Mouse (Mus musculus) forebrain, embryonic 13.5 days (tissue): ENCODE results near the gene Abcc12. TPM values are rescaled to one million over a fixed set of nuclear protein-coding genes. Genes with fewer than 3 reads are reported as not detected.

Experiments used
- ATAC-seq: fragments of 200-750 bp; cut with Nextera tagmentation; 2 replicates; pipeline ENCODE4 v1.8.0; 2017
- H3K27ac ChIP-seq: fragments of 300-500 bp; sonication (generic); 2 replicates; pipeline ENCODE4 v1.5.1; 2015; ENCODE audit warnings: inconsistent platforms, mild to moderate bottlenecking, moderate library complexity
- H3K27me3 ChIP-seq: fragments of 300-500 bp; sonication (generic); 2 replicates; pipeline ENCODE4 v1.6.1; 2015; ENCODE audit warnings: mild to moderate bottlenecking, inconsistent platforms
- H3K36me3 ChIP-seq: fragments of 300-500 bp; sonication (generic); 2 replicates; pipeline ENCODE4 v1.6.1; 2015; ENCODE audit warnings: mild to moderate bottlenecking, inconsistent platforms; ENCODE audit not compliant: poor library complexity, severe bottlenecking
- H3K4me1 ChIP-seq: fragments of 300-500 bp; sonication (generic); 2 replicates; pipeline ENCODE4 v1.6.1; 2015; ENCODE audit warnings: inconsistent platforms
- H3K4me2 ChIP-seq: fragments of 300-500 bp; sonication (generic); 2 replicates; pipeline ENCODE4 v1.6.1; 2015; ENCODE audit warnings: inconsistent platforms, mild to moderate bottlenecking, moderate library complexity
- H3K4me3 ChIP-seq: fragments of 300-500 bp; sonication (generic); 2 replicates; pipeline ENCODE4 v1.5.1; 2015; ENCODE audit warnings: mild to moderate bottlenecking, inconsistent platforms
- H3K9ac ChIP-seq: fragments of 300-500 bp; sonication (generic); 2 replicates; pipeline ENCODE4 v1.6.1; 2015; ENCODE audit warnings: mild to moderate bottlenecking, inconsistent platforms
- H3K9me3 ChIP-seq: fragments of 300-500 bp; sonication (generic); replicated peaks from 2 replicates; pipeline ENCODE4 v1.6.1; 2016; ENCODE audit warnings: inconsistent platforms
- WGBS: fragments of 180-500 bp; shearing (Covaris S2); methylation state at CpG from one replicate; pipeline ENCODE4 v1.1.7; 2015; 5-methylcytosine and 5-hydroxymethylcytosine counted together
- polyA plus RNA-seq: library from polyadenylated mRNA; unstranded; fragments of >200 nt; fragmentation: Nextera tagmentation; extraction: Ambion mirVana; gene quantifications from 2 replicates; pipeline ENCODE4 v1.2.1, GENCODE M21; 2015

Abcc12 gene
- polyA plus RNA-seq = 0.15 and 0.24 TPM in 2 replicates

DNA sequence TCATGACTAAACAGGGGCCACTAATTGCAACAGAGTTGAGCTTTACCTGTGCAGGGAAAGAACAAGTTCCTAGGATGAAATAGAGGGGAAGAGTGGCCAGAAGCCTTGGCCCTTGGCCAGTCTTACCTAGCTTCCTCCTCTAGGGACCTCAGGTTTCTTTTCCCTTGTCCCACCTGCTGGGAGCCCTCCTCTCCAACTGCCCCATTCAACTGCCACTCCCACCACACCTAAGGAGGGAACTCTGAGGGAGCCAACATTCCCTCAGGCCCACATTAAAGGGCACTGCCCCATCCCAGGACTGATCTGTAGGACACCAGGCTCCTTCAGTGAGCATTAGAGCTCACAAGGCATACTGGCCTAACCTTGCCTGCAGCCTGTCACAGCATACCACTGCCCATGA, at the start of gene Abcc12:
Abcc12 (minus strand) TSS at position 229 of the 400 bp plus-strand sequence.
- no peak within 1 kb of the TSS for H3K27ac ChIP-seq
- ATAC-seq = no peak

DNA sequence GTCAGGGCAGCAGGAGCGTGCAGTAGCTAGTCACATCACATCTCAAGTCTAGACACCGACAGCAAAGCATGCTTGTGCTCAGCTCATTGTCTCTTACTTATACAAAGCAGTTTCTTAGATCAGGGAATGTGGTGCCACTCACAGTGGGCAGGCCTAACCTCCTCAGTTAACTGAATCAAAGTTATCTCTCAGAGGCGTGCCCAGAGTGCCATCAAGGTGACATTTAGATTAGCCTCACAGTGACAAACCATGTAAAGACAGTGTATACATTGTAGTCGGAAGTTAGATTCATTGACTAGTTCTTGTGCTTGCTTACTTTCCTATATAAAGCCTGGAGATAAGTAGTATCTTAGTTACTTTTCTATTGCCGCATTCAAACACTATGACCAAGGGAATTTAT, 49.7 kb upstream of the Abcc12 start:
- Histone ChIP-seq H3K4me2 (no peak overlapping the region), H3K9me3 (no peaks in the 10 kb centered on the region), H3K4me1 (peaks cover 13% of the 10 kb centered on the region), H3K36me3 (peaks cover 17% of the 10 kb centered on the region), H3K27me3 (no peaks in the 10 kb centered on the region), H3K27ac (no peak overlapping the region), H3K4me3 (no peak overlapping the region), H3K9ac (no peak overlapping the region)
- WGBS = 89% methylated on average over 5 of the region's 5 CpGs
- ATAC-seq = no peak

More for the DNA sequence above, at the start of gene Abcc12:
- Histone ChIP-seq H3K4me2 (no peak within 1 kb of the TSS), H3K36me3 (no peaks in the 10 kb centered on the region), H3K4me3 (no peak within 1 kb of the TSS), H3K27me3 (no peaks in the 10 kb centered on the region), H3K4me1 (no peaks in the 10 kb centered on the region; the same call in 1 of the 2 replicates), H3K9ac (no peak within 1 kb of the TSS), H3K9me3 (no peaks in the 10 kb centered on the region)

DNA sequence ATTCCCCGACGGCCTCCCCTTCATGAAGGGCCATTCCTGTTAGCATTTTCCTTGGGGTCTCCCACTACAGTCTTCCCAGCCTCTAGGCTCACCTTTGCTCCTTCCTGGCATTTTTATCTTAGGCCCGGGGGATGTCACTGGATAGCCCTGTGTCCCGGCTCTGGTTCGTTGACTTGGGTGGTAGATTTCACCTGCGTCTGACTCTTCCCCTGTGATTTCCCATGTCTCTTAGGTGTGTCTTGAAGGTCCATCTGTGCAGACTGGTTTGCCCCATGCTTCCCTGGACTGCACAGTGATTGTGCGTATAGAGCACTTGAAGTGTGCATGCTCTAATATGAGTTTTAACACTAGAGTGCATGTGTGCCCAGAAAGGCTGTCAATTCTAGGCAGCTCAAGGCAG, 44.4 kb upstream of the Abcc12 start:
- no peak for ATAC-seq
- Histone ChIP-seq H3K9ac (peak overlapping the region; percentile 76), H3K27ac (no peak overlapping the region), H3K4me3 (peak overlapping the region; percentile 82), H3K27me3 (no peaks in the 10 kb centered on the region), H3K36me3 (no peaks in the 10 kb centered on the region), H3K9me3 (no peaks in the 10 kb centered on the region), H3K4me1 (peaks cover 22% of the 10 kb centered on the region), H3K4me2 (peak overlapping the region; percentile 85)
- WGBS = 60% methylated on average over 7 of the region's 7 CpGs

DNA sequence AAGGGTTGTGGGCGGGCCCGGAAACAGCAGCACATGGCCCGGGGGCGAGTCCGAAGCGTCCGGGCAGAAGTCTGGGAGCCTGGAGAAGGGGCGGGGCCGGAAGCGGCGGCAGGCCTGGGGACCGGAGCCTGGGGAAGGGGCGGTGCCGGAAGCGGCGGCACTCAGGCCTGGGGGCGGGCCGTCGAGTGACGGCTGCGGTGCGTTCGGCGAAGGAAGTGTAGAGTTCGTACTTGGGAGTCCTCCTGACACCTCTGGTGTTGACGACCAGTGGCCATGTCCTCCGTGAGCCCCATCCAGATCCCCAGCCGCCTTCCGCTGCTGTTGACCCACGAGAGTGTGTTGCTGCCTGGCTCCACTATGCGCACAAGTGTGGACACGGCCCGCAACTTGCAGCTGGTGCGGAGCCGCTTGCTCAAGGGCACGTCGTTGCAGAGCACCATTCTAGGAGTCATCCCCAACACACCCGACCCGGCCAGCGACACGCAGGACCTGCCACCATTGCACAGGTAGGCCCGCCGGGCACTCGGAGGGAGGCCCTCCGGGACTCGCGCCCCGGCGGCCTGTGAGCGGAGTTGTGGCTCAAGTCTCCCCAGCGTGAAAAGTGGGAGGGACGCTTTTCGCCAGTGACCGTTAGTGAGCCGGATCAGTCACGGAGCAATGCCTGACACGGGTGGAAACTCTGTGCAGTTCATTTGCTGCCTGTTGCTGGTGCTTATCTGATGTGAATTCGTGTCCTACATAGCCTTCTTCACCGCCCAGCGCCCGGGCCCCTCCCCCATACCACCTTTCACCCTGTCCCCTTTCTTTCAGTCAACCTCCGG, 43.6 kb upstream of the Abcc12 start, which contains the start of gene Lonp2:
Lonp2 (plus strand) TSS at position 133 of the 821 bp plus-strand sequence.
- Histone ChIP-seq H3K4me2 (peak within 1 kb of the TSS; percentile 85), H3K9ac (peak within 1 kb of the TSS; percentile 76), H3K4me3 (peak within 1 kb of the TSS; percentile 82), H3K9me3 (no peaks in the 10 kb centered on the region), H3K27me3 (no peaks in the 10 kb centered on the region), H3K4me1 (peaks cover 22% of the 10 kb centered on the region), H3K27ac (peak within 1 kb of the TSS; percentile 86), H3K36me3 (no peaks in the 10 kb centered on the region)
- WGBS = under 1% methylated on average over 60 of the region's 62 CpGs
- ATAC-seq = peak; percentile 100

DNA sequence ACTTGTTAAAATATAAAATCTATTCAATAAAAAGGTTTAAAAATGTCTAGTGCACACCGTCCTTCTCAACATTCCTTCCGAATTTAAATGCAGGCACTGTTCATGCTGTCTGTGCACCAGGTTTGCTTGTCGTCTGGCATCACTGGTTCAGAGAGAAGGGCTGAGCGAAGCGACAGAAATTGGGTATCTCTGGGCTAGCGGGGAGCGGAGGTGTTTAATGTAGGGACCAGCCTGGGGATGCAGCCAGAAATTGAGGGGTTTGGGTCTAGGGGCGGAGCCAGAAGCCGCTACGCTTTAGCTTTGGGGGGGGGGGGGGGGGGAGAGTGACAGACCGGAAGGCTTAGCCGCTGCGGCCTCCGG, 43.0 kb upstream of the Abcc12 start:
- ATAC-seq = no peak
- Histone ChIP-seq H3K4me1 (peaks cover 22% of the 10 kb centered on the region), H3K4me3 (peak overlapping the region; percentile 82), H3K4me2 (peak overlapping the region; percentile 85), H3K27me3 (no peaks in the 10 kb centered on the region), H3K27ac (peak overlapping the region; percentile 86), H3K9ac (peak overlapping the region; percentile 70), H3K9me3 (no peaks in the 10 kb centered on the region), H3K36me3 (no peaks in the 10 kb centered on the region)
- under 1% methylated on average over 14 of the region's 14 CpGs for WGBS

DNA sequence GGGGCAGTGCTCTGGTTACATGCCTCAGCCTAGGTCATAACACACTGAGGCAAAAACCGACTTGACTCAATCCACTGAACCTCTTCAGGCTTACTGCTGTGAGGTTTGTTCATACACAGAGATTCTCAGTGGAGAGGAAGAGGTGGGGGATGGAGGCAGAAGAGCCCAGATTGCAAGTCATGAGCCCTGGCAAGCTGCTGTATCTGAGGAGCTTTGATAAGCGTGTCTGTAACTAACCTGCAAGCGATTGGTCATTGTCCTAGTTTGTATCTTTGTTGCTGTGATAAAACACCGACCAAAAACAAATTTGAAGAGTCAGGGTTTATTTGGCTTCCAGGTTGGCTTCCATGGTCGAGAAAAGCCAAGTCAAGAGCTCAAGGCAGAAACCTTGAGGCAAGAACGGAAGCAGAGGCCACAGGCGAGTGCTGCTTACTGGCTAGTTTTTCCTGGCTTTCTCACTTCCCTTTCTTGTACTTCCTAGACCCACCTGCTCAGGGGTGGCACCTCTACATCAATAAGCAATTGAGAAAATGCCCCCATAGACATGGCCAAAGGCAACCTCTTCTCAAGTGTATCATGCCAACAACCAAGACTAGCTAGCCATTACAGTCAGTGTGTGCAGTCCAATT, 37.4 kb upstream of the Abcc12 start:
- Histone ChIP-seq H3K27me3 (peaks cover 8% of the 10 kb centered on the region; the same call in 1 of the 2 replicates), H3K4me1 (no peaks in the 10 kb centered on the region), H3K9ac (no peak overlapping the region), H3K36me3 (no peaks in the 10 kb centered on the region), H3K4me3 (no peak overlapping the region), H3K9me3 (no peaks in the 10 kb centered on the region), H3K27ac (no peak overlapping the region), H3K4me2 (no peak overlapping the region)
- no peak for ATAC-seq
- WGBS = 82% methylated on average over 7 of the region's 7 CpGs

DNA sequence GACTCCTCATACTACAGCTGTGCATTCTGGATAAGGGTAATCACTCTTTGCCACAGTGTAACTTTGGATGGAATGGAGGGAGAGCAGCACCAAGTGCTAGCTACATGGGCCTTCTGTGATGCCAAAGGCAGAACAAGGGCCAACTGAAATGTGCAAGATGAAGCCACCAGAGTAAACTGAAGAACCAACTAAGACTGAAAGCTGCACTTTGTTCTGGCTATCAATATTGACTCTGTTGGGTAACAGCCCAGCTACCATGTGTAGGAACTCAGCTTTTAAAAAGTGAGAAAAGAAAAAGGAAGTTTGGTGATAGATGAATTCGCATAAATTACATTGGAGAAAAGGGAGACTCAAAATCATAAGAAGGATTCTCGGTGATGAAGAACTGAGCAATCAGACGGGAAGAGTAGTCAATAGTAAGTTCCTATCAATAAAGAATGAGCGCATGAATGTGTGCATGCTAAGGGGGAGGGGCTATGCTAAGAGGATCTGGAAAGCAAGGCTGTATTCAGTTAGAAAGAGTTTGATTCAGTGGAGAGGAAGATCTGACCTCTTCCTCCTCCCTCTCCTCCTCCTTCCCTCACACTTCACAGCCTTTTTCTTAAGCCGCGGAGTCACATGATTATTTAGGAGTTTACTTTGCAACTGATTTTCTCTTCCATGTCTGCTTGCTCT, 34.7 kb upstream of the Abcc12 start:
- Histone ChIP-seq H3K4me1 (no peaks in the 10 kb centered on the region), H3K27ac (no peak overlapping the region), H3K27me3 (peaks cover 8% of the 10 kb centered on the region; the same call in 1 of the 2 replicates), H3K9me3 (no peaks in the 10 kb centered on the region), H3K9ac (no peak overlapping the region), H3K4me3 (no peak overlapping the region), H3K4me2 (no peak overlapping the region), H3K36me3 (no peaks in the 10 kb centered on the region)
- 87% methylated on average over 6 of the region's 6 CpGs for WGBS
- no peak for ATAC-seq

DNA sequence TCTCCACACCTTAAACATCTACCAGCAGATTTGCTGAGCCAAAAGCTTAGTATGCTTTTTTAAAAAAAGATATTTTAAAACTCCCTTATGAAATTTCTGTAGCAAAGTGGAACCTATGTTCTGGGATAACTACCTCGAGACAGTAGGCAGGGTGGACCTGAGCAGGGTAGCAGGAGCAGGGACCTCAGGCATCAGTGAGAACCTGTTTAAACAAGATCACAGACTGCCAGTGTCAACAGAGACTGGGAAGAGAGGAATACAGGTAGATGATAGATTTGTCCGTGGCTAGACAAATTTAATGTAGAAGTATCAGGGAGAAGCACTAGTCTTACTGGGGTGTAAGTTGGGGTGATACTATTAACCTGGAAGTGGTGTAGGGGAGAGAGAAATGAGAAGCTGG, 33.3 kb upstream of the Abcc12 start:
- ATAC-seq = no peak
- Histone ChIP-seq H3K9me3 (no peaks in the 10 kb centered on the region), H3K36me3 (no peaks in the 10 kb centered on the region), H3K4me3 (no peak overlapping the region), H3K4me1 (no peaks in the 10 kb centered on the region), H3K4me2 (no peak overlapping the region), H3K27me3 (peaks cover 8% of the 10 kb centered on the region; the same call in 1 of the 2 replicates), H3K27ac (no peak overlapping the region), H3K9ac (no peak overlapping the region)
- WGBS = 79% methylated on average over 2 of the region's 2 CpGs

DNA sequence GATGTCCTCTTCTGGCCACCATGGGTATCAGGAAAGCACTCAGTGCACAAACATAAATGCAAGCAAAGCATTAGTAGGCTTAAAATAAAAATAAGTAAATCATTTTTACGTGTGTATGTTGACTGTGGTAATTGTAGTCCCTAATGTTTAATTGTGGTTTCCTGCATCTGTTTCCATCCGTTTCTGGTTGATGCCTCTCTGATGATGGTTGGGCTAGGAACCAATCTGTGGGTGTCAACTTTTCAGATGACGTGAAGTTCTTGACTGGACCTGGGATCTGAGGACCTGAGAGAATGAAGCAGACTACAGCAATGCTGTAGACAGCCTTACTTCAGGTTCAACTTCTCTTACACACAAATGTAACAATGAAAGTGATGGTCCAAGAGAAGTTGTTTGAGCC, 24.2 kb upstream of the Abcc12 start:
- Histone ChIP-seq H3K9ac (no peak overlapping the region), H3K9me3 (no peaks in the 10 kb centered on the region), H3K27ac (no peak overlapping the region), H3K4me3 (no peak overlapping the region), H3K27me3 (no peaks in the 10 kb centered on the region), H3K4me1 (no peaks in the 10 kb centered on the region), H3K36me3 (no peaks in the 10 kb centered on the region), H3K4me2 (no peak overlapping the region)
- 86% methylated on average over 3 of the region's 3 CpGs for WGBS
- ATAC-seq = no peak

DNA sequence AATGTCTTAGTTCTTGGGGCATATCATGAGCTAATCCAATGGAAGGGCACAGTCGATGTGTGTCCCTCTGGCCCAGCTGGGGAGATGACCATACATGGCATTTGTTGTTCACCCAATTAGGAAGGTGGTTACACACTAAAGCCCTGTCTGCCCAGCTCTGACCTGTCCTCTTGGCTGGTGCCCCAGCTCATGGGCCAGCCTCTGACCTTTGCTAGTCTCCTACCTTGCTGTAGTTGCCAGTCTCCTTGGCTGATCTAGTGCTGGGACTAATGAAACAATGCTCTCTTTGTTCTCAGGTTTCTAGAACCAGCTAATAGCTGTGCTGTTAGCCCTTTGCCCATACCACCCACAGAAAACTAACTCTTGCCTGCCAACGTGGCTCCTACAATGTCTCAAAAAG, 22.7 kb upstream of the Abcc12 start:
- no peak for ATAC-seq
- H3K27me3 ChIP-seq = no peaks in the 10 kb centered on the region
- H3K36me3 ChIP-seq = no peaks in the 10 kb centered on the region
- H3K9me3 ChIP-seq = no peaks in the 10 kb centered on the region
- 54% methylated on average over 2 of the region's 2 CpGs for whole genome bisulfite sequencing
- no peak overlapping the region for H3K4me2 ChIP-seq
- no peaks in the 10 kb centered on the region for H3K4me1 ChIP-seq
- H3K9ac ChIP-seq = no peak overlapping the region
- no peak overlapping the region for H3K4me3 ChIP-seq
- H3K27ac ChIP-seq = no peak overlapping the region

DNA sequence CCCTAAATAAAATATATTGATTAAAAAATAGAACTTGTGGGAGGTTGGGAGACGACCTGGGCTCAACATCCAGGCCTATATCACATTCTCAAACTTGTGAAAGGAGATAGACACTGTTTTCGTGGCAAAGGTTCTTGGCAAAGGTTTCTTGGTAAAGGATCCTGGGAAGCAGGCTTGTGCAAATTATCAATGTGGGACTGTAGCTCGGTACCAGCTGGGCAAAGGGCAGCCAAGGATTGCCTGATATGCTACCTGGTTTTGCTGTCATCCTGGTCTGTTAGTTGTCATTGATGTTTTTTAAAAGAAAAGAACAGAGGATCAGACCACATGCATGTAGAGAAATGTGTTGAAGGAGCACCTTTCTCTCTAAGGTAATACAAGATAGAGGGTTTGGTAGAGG, 19.8 kb upstream of the Abcc12 start:
- Histone ChIP-seq H3K9ac (no peak overlapping the region), H3K4me2 (no peak overlapping the region), H3K27me3 (no peaks in the 10 kb centered on the region), H3K9me3 (no peaks in the 10 kb centered on the region), H3K27ac (no peak overlapping the region), H3K4me3 (no peak overlapping the region), H3K4me1 (no peaks in the 10 kb centered on the region), H3K36me3 (no peaks in the 10 kb centered on the region)
- ATAC-seq = no peak
- 87% methylated on average over 3 of the region's 3 CpGs for WGBS

DNA sequence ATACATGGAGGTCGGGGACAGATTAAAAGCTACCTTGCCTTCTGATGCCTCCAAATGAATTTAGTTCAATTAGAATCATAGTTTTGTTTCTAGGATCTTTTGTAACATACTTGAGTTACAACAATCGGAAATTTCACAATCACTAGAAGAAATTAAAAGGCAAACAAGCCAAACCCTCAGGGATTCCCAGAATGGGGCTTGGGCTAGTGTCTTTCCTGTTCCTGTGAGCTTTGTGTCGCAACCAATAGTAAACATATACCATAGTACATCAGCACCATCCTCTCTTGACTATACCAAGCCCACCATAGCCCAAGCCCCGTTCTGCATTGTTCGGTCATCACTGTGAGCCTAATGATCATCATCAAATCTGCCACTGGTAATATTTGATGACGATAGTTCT, 18.8 kb upstream of the Abcc12 start:
- Histone ChIP-seq H3K9ac (no peak overlapping the region), H3K4me2 (no peak overlapping the region), H3K27me3 (no peaks in the 10 kb centered on the region), H3K9me3 (no peaks in the 10 kb centered on the region), H3K4me3 (no peak overlapping the region), H3K4me1 (no peaks in the 10 kb centered on the region), H3K36me3 (no peaks in the 10 kb centered on the region), H3K27ac (no peak overlapping the region)
- 90% methylated on average over 6 of the region's 6 CpGs for WGBS
- no peak for ATAC-seq
